Mouse (Mus musculus): ENCODE results near the gene Pcx.

The Pcx gene

DNA sequence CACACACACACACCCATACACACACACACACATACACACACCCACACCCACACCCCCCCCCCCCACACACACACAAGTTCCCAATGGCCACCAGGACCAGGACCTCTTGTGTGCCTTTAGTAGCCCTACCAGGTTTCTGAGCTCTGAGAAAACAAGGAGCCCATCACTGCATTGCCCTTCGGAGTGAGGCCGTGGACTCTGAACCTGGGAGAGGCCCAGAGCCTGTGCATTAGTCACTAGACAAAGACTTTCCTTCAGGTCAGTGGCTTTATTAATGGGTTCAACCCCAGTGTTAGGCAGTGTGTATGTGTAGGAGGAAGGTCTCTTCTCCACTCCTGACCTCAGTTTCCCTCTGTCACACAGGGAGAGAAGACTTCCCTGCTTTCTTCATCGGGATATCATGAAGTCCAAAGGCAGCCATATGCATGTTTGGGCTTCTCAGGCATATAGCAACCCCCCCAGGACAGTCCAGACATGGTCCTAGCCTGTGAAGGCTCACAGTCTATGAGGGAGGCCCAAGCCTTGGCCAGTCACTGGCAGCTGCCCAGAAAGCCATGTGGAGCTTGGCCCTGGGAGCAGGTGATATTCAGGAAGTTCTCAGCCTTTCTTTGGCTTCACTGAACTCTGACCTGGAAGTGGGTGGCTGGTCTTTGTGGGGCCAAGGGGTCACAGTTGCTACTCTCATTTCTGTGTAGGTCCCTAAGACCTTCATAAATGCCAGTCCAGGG, 13.6 kb upstream of the Pcx start:
- DNase-seq (ENCODE audit: low read depth): no peak

DNA sequence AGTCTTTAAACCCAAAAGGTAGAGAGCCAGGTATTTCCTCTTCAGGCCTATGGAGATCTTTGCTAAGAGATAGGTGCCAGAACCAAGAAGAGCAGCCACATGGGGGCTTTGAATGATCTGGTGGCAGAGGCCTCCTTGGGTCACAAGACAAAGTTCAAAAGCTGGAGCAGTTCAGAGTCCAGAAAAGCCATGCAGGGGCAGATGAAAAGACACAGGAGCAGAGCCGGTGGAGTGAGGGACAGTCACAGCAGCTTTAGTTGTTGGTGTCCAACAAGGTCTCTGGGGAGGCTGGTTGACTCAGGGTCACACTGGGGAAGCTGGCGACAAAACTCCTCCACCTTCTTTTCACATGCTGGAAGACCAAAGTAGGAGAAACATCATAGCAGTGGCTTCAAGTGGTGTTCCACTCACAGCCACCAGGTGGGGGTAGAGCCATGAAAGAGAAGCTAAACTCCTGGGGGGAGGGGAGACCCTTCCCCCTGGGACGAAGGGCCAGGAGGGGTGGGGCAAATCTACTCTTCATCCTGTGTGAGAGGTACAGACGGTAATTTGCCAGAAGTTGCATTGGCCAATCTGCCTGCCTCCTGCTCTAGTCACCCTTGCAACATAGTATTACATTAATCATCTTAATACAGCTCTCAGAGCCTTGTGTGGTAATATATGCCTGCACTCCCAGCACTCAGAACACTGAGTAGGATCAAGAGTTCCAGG, 12.9 kb upstream of the Pcx start:
- peak; percentile 83 for DNase-seq (ENCODE audit: low read depth)

GRCm38 (mm10) chr19:4498062-4498933, 12.0 kb upstream of the Pcx start, which contains the start of gene 2010003K11Rik:
TSS of gene 2010003K11Rik (minus strand) at chr19:4498583.
- no peak for DNase-seq (ENCODE audit: low read depth)

- no peak for DNase-seq (ENCODE audit: low read depth)
Observed at GRCm38 (mm10) chr19:4502701-4503100, 7.6 kb upstream of the Pcx start.

DNA sequence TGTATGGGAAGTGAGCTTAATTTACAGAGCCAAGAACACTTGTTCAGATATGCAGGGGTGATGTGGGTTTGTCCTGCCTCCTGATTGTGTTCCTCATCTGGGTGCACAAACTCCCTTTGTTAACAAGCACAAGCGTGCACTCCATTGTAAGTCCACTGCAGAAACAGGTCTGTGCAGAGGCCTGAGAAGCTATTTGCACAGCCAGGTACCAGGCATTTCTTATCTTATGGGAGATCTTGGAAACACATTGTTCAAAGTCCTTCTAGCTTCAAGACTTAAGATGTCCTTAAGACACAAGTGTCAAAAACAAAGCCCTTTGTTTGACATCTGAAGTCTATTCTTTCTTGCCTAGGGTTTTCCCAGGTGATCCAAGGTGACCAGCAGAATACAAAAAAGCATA, 5.4 kb upstream of the Pcx start:
- no peak for DNase-seq (ENCODE audit: low read depth)

- DNase-seq (ENCODE audit: low read depth): no peak
Observed at GRCm38 (mm10) chr19:4507746-4508145, 2.5 kb upstream of the Pcx start.

- DNase-seq (ENCODE audit: low read depth): no peak
Observed at GRCm38 (mm10) chr19:4511116-4511841, 1.0 kb downstream of the Pcx start.

- DNase-seq (ENCODE audit: low read depth): no peak
Observed at GRCm38 (mm10) chr19:4513236-4513858, 3.1 kb downstream of the Pcx start.

- no peak for DNase-seq (ENCODE audit: low read depth)
Observed at GRCm38 (mm10) chr19:4515746-4516145, 5.5 kb downstream of the Pcx start.

- DNase-seq (ENCODE audit: low read depth): no peak
Observed at GRCm38 (mm10) chr19:4516288-4516687, 6.0 kb downstream of the Pcx start.

DNA sequence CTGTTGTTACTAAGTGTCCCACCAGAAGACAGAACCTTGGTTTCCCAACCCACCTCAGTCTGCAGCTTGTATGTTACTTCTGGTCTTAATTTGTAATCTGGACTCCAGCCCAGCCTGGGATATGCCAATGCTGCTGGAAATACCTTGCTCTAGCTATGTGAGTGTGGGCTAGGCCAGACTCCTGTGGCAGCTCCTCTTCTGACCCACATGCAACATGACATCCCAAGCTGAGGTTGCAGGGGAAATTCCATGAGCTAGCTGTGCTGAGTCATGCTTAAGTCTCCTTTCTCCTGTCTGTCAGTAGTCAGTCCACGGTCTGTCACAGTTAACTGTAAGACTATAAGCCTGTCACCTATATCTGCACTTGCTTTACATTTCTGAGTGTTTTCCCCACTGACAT, 7.2 kb downstream of the Pcx start:
- no peak for DNase-seq (ENCODE audit: low read depth)

DNA sequence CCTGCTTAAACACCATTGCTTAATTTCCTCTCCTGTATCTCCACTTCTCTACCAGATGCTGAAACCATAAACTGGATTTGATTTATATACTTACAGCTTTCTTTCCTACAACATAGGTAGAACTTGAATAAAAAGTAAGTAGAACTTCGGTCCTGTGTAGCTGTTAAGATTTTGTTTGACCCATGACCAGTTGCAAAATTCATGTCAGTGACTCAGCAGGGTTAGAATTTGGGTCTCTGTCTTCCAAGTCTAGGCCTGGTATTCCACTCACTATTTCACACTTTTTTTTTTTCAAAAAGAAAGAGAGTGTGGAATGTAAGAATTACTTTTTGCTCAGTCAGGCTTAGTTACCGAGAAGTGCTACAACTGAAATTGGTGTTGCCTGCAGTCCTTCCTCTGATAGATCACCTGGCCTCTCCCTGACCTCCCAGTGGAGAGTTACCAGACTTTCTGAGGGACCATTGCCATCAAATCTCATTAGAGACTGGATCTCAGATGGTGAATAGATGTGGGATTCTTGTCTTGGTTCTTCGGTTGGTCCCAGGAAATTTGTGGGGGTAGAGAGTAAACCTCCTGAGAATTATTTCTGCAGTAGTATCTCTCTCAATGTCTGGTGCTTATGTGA, 11.3 kb downstream of the Pcx start:
- DNase-seq (ENCODE audit: low read depth): no peak

DNA sequence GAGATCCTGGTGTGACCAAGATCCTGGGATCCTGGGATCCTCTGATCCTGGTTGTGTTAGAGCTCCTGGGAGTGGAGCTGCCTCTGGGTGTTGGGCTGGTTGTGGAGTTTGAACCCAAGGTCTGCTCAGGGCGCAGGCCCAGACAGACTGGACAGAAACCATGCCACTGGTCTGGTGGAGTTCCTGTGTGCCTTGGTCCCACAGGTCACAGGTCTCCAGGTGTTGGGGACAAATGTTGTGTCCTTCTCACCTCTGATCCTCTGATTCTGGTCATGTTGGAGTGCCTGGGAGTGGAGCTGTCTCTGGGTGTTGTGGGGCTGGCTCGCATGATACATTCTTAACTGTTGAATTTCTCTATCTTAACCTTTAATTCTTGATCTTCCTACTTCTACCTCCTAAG, 24.4 kb downstream of the Pcx start:
- no peak for DNase-seq (ENCODE audit: low read depth)

DNA sequence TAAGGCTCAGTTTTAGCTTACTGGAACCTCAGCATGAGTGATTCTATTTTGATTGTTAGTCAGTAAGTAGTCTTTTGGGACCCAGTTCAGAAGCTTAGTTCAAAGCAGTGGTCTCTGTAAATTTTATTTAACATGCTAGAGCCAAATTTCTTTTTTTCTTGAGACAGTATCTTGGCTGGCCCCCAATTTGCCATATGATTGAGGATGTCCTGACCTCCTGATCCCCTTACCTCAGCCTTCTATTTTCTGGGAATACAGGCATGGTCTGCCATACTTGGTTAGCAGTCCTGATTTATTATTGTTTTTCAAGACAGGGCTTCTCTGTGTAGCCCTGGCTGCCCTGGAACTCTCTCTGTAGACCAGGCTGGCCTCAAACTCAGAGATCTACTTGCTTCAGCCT, 25.6 kb downstream of the Pcx start:
- DNase-seq (ENCODE audit: low read depth): no peak

GRCm38 (mm10) chr19:4536606-4537005, 26.3 kb downstream of the Pcx start:
- no peak for DNase-seq (ENCODE audit: low read depth)

DNA sequence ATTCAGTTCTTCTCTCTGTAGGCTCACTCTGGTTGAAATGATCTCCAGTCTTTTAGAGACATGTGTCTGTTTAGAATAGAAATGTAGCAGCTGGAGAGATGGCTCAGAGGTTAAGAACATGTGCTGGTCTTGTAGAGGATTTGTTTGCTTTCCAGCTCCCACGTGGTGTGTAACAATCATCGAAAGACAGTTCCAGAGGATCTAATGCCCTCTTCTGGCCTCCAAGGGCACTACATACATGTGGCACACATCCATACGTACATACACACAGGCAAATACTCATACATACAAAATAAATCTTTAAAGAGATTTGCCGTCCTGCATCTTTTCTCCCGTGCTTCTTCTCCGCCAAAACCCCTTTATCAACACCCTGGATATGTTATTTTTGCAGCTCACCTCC, 30.0 kb downstream of the Pcx start:
- no peak for DNase-seq (ENCODE audit: low read depth)

DNA sequence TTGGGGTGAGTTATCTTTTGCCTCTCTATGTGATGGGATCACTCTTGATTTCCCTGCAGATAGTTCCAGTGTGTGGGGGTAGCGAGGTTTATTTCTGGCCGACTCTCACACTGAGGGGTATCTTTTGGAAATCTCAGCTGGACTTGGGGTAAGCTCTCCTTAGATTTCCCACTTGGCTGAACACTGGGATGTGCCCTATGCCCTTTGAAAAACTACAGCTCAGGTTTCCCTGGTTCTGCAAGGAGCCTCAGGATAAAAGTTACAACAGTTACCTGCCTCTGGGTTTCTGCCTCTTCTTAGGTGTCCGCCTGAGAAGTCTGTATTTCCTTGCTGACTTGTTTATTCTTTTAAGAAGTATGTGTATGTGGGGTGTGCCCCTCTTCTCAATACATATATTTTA, 30.7 kb downstream of the Pcx start:
- no peak for DNase-seq (ENCODE audit: low read depth)

DNA sequence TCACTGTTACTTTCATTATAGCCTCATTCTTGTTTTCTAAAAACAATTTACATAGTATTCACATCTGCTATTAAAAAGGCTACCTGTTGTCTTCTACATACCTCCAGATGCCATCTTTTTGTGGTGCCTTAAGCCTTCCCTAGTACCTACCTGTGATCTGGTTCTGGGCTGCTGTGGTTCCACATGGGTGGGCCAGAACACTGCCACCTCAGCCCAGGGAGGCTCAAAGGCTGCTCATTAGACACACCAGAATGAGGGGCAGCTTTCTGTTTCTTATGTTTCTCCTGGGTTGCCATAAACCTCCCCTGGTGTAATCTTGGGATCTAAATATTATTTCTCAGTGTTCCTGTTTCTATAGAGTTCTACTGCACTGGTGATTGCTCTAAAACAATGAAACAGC, 31.8 kb downstream of the Pcx start:
- DNase-seq (ENCODE audit: low read depth): no peak

DNA sequence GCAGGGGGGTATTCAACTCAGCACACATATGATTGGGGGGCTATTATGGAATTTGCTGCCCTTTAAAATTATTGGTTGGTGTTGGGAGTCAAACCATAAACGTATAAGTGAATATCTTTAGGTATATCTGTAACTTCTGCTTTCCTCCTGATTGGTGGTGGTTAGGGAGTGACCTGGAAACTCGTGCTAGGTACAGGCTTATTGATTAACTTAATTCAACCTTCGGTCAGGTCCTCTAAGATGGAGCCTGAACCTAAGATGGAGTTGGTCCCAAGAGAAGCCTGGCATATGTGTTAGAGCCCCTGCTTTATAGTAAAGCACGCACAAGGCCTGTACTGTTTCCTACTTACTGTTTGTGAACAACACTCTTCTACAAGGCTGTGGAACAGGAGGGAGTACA, 34.8 kb downstream of the Pcx start:
- no peak for DNase-seq (ENCODE audit: low read depth)

- no peak for DNase-seq (ENCODE audit: low read depth)
Observed at GRCm38 (mm10) chr19:4545841-4546240, 35.6 kb downstream of the Pcx start.

DNA sequence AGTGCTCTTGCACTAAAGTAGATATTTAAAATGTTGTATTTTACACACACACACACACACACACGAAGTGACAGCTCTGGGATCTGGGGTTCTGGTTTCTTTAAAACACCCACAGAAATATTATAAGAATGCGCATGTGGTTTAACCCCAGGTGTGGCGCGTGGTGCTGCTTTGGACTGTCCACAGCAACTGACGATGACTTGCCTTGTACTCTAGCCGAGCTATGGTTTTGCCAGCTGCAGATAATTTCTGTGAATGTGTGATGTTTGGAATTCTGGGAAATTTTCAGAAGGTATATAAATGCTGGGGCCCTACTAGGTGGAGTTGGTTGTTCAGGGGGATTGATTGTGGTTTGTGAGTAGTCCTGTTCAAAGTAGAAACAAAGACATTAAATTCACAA, 37.5 kb downstream of the Pcx start:
- no peak for DNase-seq (ENCODE audit: low read depth)
